Mouse (Mus musculus) erythroblast, embryonic 14.5 days (primary cell): ENCODE measurements around the gene Rasa2.
"Not testable (repeated sequence)": the region's sequence is repeated elsewhere in the genome, so short reads cannot be mapped to it uniquely, and the experiment has no call there.

Source experiments
- GATA1 ChIP-seq: IDR thresholded peaks from 2 replicates; pipeline ENCODE4 v1.6.1; 2012; ENCODE audit warnings: low read length, inconsistent platforms, mixed read lengths
- TAL1 ChIP-seq: IDR thresholded peaks from 3 replicates; pipeline ENCODE4 v1.6.1; 2012; ENCODE audit warnings: low read length, inconsistent platforms, mixed read lengths

GRCm38 (mm10) chr9:96644002-96644401 lies 12.6 kb upstream of the Rasa2 start:
- TF ChIP-seq GATA1, TAL1: not testable (repeated sequence)
